Mouse (Mus musculus) gastrocnemius, adult 2 months (tissue): ENCODE data around the gene Pdxdc1. TPM values are rescaled to one million over a fixed set of nuclear protein-coding genes. Genes with fewer than 3 reads are reported as not detected.
"Not testable (repeated sequence)": the region's sequence is repeated elsewhere in the genome, so short reads cannot be mapped to it uniquely, and the experiment has no call there.

ENCODE experiments used
- DNase-seq: peaks from one replicate; pipeline ENCODE4 v3.0.0; 2022
- H3K27ac ChIP-seq: fragments of 200-600 bp; 2 replicates; pipeline ENCODE4 v1.8.1; 2022; ENCODE audit warnings: mild to moderate bottlenecking
- H3K4me3 ChIP-seq: fragments of 200-600 bp; 2 replicates; pipeline ENCODE4 v1.8.1; 2022; ENCODE audit warnings: mild to moderate bottlenecking, moderate library complexity
- CTCF ChIP-seq: fragments of 200-600 bp; IDR thresholded peaks from 2 replicates; pipeline ENCODE4 v1.8.1; 2022; ENCODE audit warnings: antibody characterized with exemption, mild to moderate bottlenecking, moderate library complexity
- intact Hi-C: fragments of 180-260 bp; cut with DNase I; formaldehyde crosslinking; loops from one replicate; pipeline ENCODE4 v1.15.1; 2025
- microRNA-seq: library from miRNA; unstranded; fragments of <30 nt; microRNA quantifications from one replicate; pipeline ENCODE4 v1.2.0, GENCODE M21; 2021
- total RNA-seq, 2 experiments: library from RNA; stranded (reverse); gene quantifications; 2 replicates each; pipeline ENCODE4 v1.2.3; 2021

Gene Pdxdc1
- total RNA-seq, 2 experiments from 2014 or later, result 48.1 to 53.4 TPM

GRCm38 (mm10) chr16:13796746-13797175 lies 106.2 kb downstream of the Pdxdc1 start:
- DNase-seq, result no peak
- H3K4me3 ChIP-seq, result no peak overlapping the region
- no peak for TF ChIP-seq CTCF
- H3K27ac ChIP-seq, result no peak overlapping the region
- intact Hi-C loops, result no loop called here

GRCm38 (mm10) chr16:13793441-13793840 lies 109.5 kb downstream of the Pdxdc1 start:
- H3K4me3 ChIP-seq, intact Hi-C loops, H3K27ac ChIP-seq, DNase-seq: not testable (repeated sequence)

GRCm38 (mm10) chr16:13785932-13786331 lies 117.0 kb downstream of the Pdxdc1 start:
- H3K4me3 ChIP-seq, result no peak overlapping the region
- no peak for TF ChIP-seq CTCF
- H3K27ac ChIP-seq, result no peak overlapping the region
- DNase-seq, result no peak
- intact Hi-C loops, result no loop called here

Small RNAs within 50 kb of the gene (microRNA-seq; reads per million reads assigned to microRNA genes)
- not detected for gene Gm27734

Other genes with a start within 250 kb of the Pdxdc1 start
- gene Parn, start 235.0 kb downstream of the Pdxdc1 start, total RNA-seq, result 1 to 10 TPM; 7.8 to 7.9 TPM
- 10 to 100 TPM; 34.6 to 36.4 TPM for gene Bfar, start 231.3 kb downstream of the Pdxdc1 start, total RNA-seq
- gene 3110001I22Rik, start 231.2 kb downstream of the Pdxdc1 start, total RNA-seq, result 1 to 10 TPM; 2.3 to 2.6 TPM
- not detected for gene Pla2g10, start 172.1 kb downstream of the Pdxdc1 start, total RNA-seq
- gene Rrn3, start 122.4 kb downstream of the Pdxdc1 start, total RNA-seq, result 10 to 100 TPM; 37.0 to 37.3 TPM
- gene Ntan1, start 84.3 kb downstream of the Pdxdc1 start, total RNA-seq, result 10 to 100 TPM; 42.8 to 44.8 TPM
- 1 to 10 TPM in 1 of 2 experiments, under 1 TPM in 1; 0.92 to 1.1 TPM for gene Mpv17l, start within 50 bp of the Pdxdc1 start, total RNA-seq
- gene 2900011O08Rik, start 83.5 kb upstream of the Pdxdc1 start, total RNA-seq, result not detected
- gene Ifitm7, start 83.8 kb upstream of the Pdxdc1 start, total RNA-seq, result not detected